ENCODE assay signal across 11 mouse cellular contexts in genomic region chr16:72699238-72700006, GRCm38 (mm10).
A peak's percentile ranks its signal among the peaks of the same experiment; 100 is the strongest.
DNase-seq lines count a peak whose midpoint lies in the region; ATAC-seq lines count a peak whose summit lies in the region.
"Had no signal": no experiment of that assay in that cellular context is flagged by ENCODE, and none has a peak within 500 bp of the region (broad histone marks: within the 10 kb centered on the region; RNA-seq: fewer than 3 reads in every experiment).

No protein-coding gene starts in this region.

- H3K36me3 ChIP-seq in embryonic facial prominence, embryonic 11.5 days (replicated peaks; ENCODE audit: control insufficient read depth, insufficient read depth, low read depth, low read length) = no peaks in the 10 kb centered on the region
- no peaks in the 10 kb centered on the region; the same call in 1 of the 2 replicates for H3K36me3 ChIP-seq in embryonic facial prominence, embryonic 10.5 days (replicated peaks)
- H3K36me3 ChIP-seq in forebrain, embryonic 16.5 days (ENCODE audit: control insufficient read depth, insufficient read depth) = no peaks in the 10 kb centered on the region
- H3K36me3 ChIP-seq in midbrain, embryonic 12.5 days = no peaks in the 10 kb centered on the region

- no peak overlapping the region for H3K9ac ChIP-seq in embryonic facial prominence, embryonic 11.5 days (replicated peaks; ENCODE audit: low read length)
- no peak overlapping the region for H3K9ac ChIP-seq in forebrain, embryonic 16.5 days (replicated peaks; ENCODE audit: low read depth, low read length)
- H3K9ac ChIP-seq in midbrain, embryonic 12.5 days (replicated peaks) = no peak overlapping the region

- peak; percentile 53 for ATAC-seq in embryonic facial prominence, embryonic 11.5 days (replicated peaks; ENCODE audit: insufficient number of reproducible peaks, low FRiP score, low TSS enrichment, low read depth)
- ATAC-seq in forebrain, embryonic 16.5 days = peak; percentile 92
- peak; percentile 88 for ATAC-seq in midbrain, embryonic 12.5 days (ENCODE audit: low FRiP score, low read depth)
- no peak for ATAC-seq in erythroid progenitor cell, adult 5-6 weeks (replicated peaks; ENCODE audit: low FRiP score, poor library complexity, severe bottlenecking)

- no peak overlapping the region for H3K4me3 ChIP-seq in embryonic facial prominence, embryonic 11.5 days (ENCODE audit: low read depth, low read length)
- no peak overlapping the region for H3K4me3 ChIP-seq in embryonic facial prominence, embryonic 10.5 days
- H3K4me3 ChIP-seq in forebrain, embryonic 16.5 days (replicated peaks; ENCODE audit: low read length) = no peak overlapping the region
- no peak overlapping the region for H3K4me3 ChIP-seq in midbrain, embryonic 12.5 days

- H3K9me3 ChIP-seq in embryonic facial prominence, embryonic 11.5 days (replicated peaks; ENCODE audit: control insufficient read depth, low read length) = no peaks in the 10 kb centered on the region
- no peaks in the 10 kb centered on the region for H3K9me3 ChIP-seq in embryonic facial prominence, embryonic 10.5 days
- no peaks in the 10 kb centered on the region for H3K9me3 ChIP-seq in forebrain, embryonic 16.5 days (ENCODE audit: control insufficient read depth, low read length)
- H3K9me3 ChIP-seq in midbrain, embryonic 12.5 days = no peaks in the 10 kb centered on the region

- H3K27ac ChIP-seq in embryonic facial prominence, embryonic 11.5 days (replicated peaks; ENCODE audit: low read depth, low read length) = no peak overlapping the region
- H3K27ac ChIP-seq in embryonic facial prominence, embryonic 10.5 days (replicated peaks) = no peak overlapping the region
- peak overlapping the region; percentile 74 for H3K27ac ChIP-seq in forebrain, embryonic 16.5 days (ENCODE audit: low read length)
- H3K27ac ChIP-seq in midbrain, embryonic 12.5 days (replicated peaks) = peak overlapping the region; percentile 67
- H3K27ac ChIP-seq: macrophage had no signal

- DNase-seq in embryonic facial prominence, embryonic 11.5 days (ENCODE audit: low spot score) = no peak
- no peak for DNase-seq in embryonic facial prominence, embryonic 10.5 days (ENCODE audit: low spot score)
- DNase-seq in ES-CJ7 (ENCODE audit: low read depth, low spot score) = peak; percentile 62
- DNase-seq in spleen, adult 12 weeks (ENCODE audit: low spot score) = no peak
- no peak for DNase-seq in urinary bladder, adult 18-20 months (ENCODE audit: low spot score in 2 of 2)
- DNase-seq: kidney, postnatal 14 days; liver had no signal

- H3K4me1 ChIP-seq in embryonic facial prominence, embryonic 11.5 days (ENCODE audit: control insufficient read depth, insufficient read depth, low read length) = no peaks in the 10 kb centered on the region
- H3K4me1 ChIP-seq in embryonic facial prominence, embryonic 10.5 days = peaks cover 49% of the 10 kb centered on the region
- peaks cover 19% of the 10 kb centered on the region for H3K4me1 ChIP-seq in forebrain, embryonic 16.5 days (replicated peaks; ENCODE audit: control insufficient read depth, insufficient read depth, low read length)
- peaks cover 41% of the 10 kb centered on the region for H3K4me1 ChIP-seq in midbrain, embryonic 12.5 days

- H3K4me2 ChIP-seq in embryonic facial prominence, embryonic 11.5 days (ENCODE audit: low read depth, low read length) = no peak overlapping the region
- peak overlapping the region; percentile 34 for H3K4me2 ChIP-seq in forebrain, embryonic 16.5 days (ENCODE audit: low read length)
- 0 out of 2 replicates have a peak overlapping the region, but pooled peaks have one; percentile 12 for H3K4me2 ChIP-seq in midbrain, embryonic 12.5 days (replicated peaks)

- H3K27me3 ChIP-seq in embryonic facial prominence, embryonic 11.5 days (ENCODE audit: control insufficient read depth, insufficient read depth, low read length) = no peaks in the 10 kb centered on the region
- H3K27me3 ChIP-seq in embryonic facial prominence, embryonic 10.5 days (replicated peaks; ENCODE audit: low read depth, poor library complexity, severe bottlenecking) = no peaks in the 10 kb centered on the region
- no peaks in the 10 kb centered on the region for H3K27me3 ChIP-seq in forebrain, embryonic 16.5 days (replicated peaks; ENCODE audit: control insufficient read depth, insufficient read depth, low read length)
- H3K27me3 ChIP-seq in midbrain, embryonic 12.5 days = no peaks in the 10 kb centered on the region

- WGBS in embryonic facial prominence, embryonic 11.5 days = 37% methylated on average over 12 of the region's 12 CpGs
- 32% methylated on average over 12 of the region's 12 CpGs for WGBS in embryonic facial prominence, embryonic 10.5 days
- WGBS in forebrain, embryonic 16.5 days = 9% methylated on average over 12 of the region's 12 CpGs
- WGBS in midbrain, embryonic 12.5 days = 22% methylated on average over 12 of the region's 12 CpGs

Comparison
In these comparisons a context has a peak if more than half of its experiments do, and no peak if none do; other contexts are left out.
1. H3K27ac ChIP-seq: peak in forebrain, embryonic 16.5 days (single experiment) and midbrain, embryonic 12.5 days (single experiment); none in embryonic facial prominence, embryonic 11.5 days (single experiment) and embryonic facial prominence, embryonic 10.5 days (single experiment).